Mouse (Mus musculus): ENCODE results near the gene Heatr4. TPM values are rescaled to one million over a fixed set of nuclear protein-coding genes. Genes with fewer than 3 reads are reported as not detected.
A peak's percentile ranks its signal among the peaks of the same experiment; 100 is the strongest.

The Heatr4 gene
- polyA plus RNA-seq, 2 experiments from 2014 or later, result not detected

- ATAC-seq, result peak; percentile 74
Observed at GRCm38 (mm10) chr12:83929186-83929804, 55.4 kb downstream of the Heatr4 start.

DNA sequence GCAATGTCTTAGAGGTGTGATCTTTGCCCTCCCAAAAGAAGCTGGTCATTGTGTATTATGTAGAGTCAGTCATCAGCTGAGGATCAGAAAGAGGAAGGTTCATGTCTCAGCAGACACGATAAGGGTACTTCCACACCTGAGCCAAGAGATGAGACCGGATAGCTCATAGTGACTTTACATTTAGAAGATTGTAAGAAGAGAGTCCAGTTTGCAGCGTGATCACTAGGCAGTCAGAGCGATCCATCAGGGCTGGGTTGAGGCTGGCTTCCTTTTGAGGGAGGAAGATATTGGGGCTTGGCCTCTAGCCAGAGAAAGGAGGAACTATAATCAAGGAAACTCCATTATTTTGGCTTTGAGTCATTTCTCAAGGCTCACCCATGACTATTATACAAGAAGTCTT lies 56.9 kb downstream of the Heatr4 start:
- no peak for ATAC-seq

GRCm38 (mm10) chr12:83926061-83926460 lies 58.6 kb downstream of the Heatr4 start:
- no peak for ATAC-seq

- no peak for ATAC-seq
Observed at GRCm38 (mm10) chr12:83925160-83925703, 59.4 kb downstream of the Heatr4 start.

GRCm38 (mm10) chr12:83924332-83924731 lies 60.3 kb downstream of the Heatr4 start:
- no peak for ATAC-seq

DNA sequence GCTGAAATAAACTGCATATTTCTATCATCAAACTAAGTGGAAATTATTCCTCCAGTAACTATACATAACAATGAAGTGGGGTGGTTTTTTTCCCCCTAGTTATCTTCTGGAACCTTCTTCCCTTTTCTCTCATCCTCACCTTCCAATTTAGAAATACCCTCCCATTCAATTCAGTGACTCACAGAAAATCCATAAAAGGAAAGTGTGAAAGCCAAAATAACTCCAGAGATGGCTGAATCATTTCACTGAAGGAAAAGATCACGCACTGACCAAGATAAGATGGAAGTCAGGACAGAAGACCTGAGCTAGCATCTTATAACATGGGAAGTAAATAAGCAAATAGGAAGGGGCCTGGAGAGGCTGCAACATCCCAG lies 61.2 kb downstream of the Heatr4 start:
- ATAC-seq, result no peak

- no peak for ATAC-seq
Observed at GRCm38 (mm10) chr12:83922724-83923485, 61.7 kb downstream of the Heatr4 start.

DNA sequence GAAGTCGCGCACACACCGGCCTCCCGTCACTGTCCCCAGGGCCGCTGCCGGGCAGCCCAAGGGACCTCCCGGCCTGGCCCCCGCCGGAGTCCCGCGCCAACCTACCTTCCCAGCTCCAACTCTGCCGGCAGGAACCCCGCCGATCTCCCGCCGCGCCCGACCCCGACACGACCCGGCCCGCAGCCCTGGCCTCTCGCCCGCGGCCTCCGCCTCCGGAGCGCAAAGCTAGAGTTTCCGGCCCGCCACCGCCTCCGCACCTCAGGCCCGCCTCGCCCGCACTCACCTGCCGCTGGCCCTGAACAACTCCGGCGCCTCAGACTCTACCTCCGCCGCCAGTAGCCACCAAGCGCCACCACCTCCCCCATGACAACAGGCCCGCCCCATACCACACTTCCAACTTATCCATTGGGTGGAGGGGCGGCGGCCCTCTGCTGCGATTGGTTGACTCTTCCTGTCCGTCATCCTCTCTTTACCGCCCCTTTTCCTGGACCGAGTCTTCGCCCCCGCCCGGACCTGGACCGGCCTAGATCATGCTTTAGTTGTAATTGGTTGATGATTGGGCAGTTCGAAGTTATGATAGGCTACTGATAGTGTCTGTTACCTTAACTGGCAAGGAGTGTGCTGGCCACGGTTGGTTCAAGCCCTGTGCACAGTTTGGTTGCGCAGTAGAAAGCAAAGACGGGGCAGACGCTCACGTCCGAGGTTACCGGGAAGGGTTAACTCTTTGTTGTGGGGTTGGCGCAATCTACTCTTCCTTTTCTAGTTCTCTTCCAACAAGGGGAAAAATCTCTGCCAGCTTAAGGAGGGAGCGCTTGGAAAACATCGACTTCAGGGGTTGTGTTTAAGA lies 62.9 kb downstream of the Heatr4 start, which contains the start of gene Numb:
Gene Numb (minus strand): TSS at position 400 of the 847 bp plus-strand sequence.
- ATAC-seq, result peak; percentile 98

DNA sequence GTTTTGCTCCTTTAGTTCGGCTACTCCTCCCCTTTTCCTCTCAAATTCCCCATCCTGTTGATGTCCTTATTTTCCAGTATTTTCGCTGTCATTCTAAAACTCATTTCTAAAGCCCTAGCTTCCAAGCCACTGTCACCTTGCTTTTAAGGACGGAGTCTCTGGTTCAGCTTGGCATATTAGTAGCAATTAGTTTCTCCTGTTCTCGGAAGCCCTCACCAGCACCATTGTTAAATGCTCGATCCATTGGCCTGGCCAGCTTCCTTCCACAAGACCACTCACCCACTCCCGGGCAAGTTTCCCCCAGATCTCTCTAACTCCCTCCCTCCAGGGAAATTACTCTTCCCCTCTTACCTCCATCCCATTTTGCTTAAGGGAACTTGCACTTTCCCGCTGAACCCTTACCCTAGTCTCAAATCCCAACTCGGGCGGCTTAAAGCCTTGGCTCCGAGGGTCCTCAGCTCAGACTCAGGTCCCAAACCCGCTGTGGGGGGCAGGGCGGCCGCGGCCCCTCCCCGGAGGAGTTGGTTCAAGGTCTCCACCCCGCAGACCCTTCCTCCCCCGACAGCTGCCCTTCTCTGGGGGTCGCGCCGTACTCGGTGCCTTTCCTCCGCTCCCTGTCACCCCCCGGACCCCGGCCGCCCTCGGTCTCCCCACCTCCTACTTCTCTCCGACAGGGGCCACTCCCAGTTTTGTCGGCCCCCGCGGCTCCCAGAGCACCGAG lies 63.8 kb downstream of the Heatr4 start:
- no peak for ATAC-seq

DNA sequence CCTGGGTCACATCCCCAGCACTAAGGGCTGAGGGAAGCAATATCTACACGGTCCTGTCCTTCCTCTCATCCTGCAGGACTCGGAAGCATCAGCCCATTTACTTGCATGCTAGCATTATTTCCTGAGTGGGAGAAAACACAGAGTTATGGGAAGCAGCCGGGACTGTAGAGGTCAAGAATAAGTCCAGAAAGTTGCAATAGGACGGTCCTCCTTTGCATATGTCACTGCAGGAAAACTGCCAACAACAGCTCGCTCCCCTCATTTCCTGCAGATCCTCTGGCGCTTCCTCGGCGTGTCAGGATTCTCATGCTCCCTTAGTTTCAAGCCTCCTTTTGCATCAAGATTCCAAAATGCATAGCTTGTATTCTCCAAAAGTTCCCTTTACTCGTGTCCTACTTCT lies 67.8 kb downstream of the Heatr4 start:
- no peak for ATAC-seq

DNA sequence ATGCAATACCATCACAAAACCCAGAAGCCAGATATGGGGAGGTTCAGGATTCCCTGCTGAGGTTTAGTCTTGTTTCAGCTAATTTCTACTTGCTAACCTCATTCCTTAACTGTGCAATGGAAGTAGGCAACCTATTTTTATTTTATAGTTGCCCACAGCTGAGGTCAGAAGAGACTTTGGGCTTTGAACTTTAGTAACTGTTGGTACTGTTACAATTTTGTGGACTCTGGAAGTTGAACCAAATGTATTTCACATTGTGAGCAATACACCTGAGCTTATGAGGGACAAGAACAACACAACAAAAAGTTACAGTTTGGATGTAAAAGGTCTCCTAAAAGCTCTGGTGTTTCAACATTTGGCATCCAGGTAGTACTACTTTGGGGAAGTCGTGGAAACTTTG lies 69.9 kb downstream of the Heatr4 start:
- no peak for ATAC-seq

DNA sequence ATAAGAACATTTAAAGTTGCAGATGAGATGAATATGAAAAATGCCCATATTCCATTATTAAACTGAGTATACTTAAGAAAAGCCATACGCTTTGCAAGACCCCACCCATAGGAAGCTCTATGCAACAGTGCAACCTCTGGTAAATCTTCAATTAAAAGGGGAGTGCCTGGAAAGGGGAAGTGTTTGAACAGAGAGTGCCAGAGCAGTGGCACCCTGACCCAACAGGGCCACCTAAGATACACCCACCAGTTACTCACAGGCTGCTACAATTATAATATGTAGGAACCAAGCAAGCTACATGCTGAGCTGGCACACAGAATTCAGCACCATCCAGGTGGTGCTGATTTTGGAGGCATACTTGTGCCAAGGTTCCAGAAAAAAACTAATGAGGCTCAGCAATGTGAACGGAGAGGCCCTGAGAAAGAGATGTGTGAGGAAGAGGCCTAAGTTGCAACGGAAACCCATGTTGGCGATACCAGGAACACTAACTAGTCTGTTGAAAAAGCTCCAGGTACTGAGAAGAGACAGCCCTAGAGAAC lies 70.4 kb downstream of the Heatr4 start:
- no peak for ATAC-seq

GRCm38 (mm10) chr12:83910451-83910850 lies 74.2 kb downstream of the Heatr4 start:
- no peak for ATAC-seq

Other genes starting within 250 kb of the Heatr4 start
- not detected for gene Papln, start 221.2 kb downstream of the Heatr4 start, polyA plus RNA-seq (2017; shearing (Covaris generic))
- 10 to 100 TPM; 27.8 to 34.9 TPM for gene Numb, start 62.9 kb downstream of the Heatr4 start, polyA plus RNA-seq (2017; shearing (Covaris generic))
- 1 to 10 TPM; 1.2 to 2.0 TPM for gene Riox1, start 34.2 kb downstream of the Heatr4 start, polyA plus RNA-seq (2017; shearing (Covaris generic))
- gene Acot2, start 3.0 kb upstream of the Heatr4 start, polyA plus RNA-seq (2017; shearing (Covaris generic)), result 10 to 100 TPM; 24.2 to 34.4 TPM
- not detected for gene Acot1, start 24.6 kb upstream of the Heatr4 start, polyA plus RNA-seq (2017; shearing (Covaris generic))
- not detected for gene Acot4, start 53.5 kb upstream of the Heatr4 start, polyA plus RNA-seq (2017; shearing (Covaris generic))
- not detected for gene Gm49366, start 54.1 kb upstream of the Heatr4 start, polyA plus RNA-seq (2017; shearing (Covaris generic))
- not detected for gene Acot3, start 67.3 kb upstream of the Heatr4 start, polyA plus RNA-seq (2017; shearing (Covaris generic))
- not detected for gene Acot5, start 84.5 kb upstream of the Heatr4 start, polyA plus RNA-seq (2017; shearing (Covaris generic))
- gene Acot6, start 115.8 kb upstream of the Heatr4 start, polyA plus RNA-seq (2017; shearing (Covaris generic)), result under 1 TPM; 0.61 to 0.89 TPM
- under 1 TPM in 1 of 2 experiments, not detected in 1; 0.81 TPM for gene Dnal1, start 129.5 kb upstream of the Heatr4 start, polyA plus RNA-seq (2017; shearing (Covaris generic))
- gene Pnma1, start 163.6 kb upstream of the Heatr4 start, polyA plus RNA-seq (2017; shearing (Covaris generic)), result not detected
- 1 to 10 TPM; 6.8 to 7.1 TPM for gene Elmsan1, start 234.0 kb upstream of the Heatr4 start, polyA plus RNA-seq (2017; shearing (Covaris generic))